Mouse (Mus musculus): ENCODE measurements around the gene Arl6. TPM values are rescaled to one million over a fixed set of nuclear protein-coding genes. Genes with fewer than 3 reads are reported as not detected.

Arl6 gene
- total and polyA plus RNA-seq, 3 experiments = 0.63 to 13.9 (median 6.2) TPM

DNA sequence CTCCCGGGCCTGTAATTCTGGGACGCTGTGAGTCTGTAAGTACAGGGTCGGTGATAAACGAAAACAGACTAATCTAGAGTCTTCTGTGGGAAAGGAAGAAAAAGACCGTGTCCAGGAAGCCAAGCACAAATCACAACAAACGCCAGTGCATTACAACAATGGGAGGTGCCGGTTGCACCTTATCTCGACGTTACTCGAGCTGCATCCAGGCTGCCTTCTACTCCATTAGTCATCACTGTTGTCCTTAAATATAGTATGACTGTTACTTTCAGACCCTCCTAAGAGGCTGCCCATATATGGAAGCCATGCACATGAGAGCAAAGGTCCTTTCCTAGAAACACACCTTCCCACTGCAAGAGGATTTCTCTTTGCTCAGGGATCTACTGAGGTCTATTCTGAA is 51.4 kb downstream of the Arl6 start:
- DNase-seq = no peak

DNA sequence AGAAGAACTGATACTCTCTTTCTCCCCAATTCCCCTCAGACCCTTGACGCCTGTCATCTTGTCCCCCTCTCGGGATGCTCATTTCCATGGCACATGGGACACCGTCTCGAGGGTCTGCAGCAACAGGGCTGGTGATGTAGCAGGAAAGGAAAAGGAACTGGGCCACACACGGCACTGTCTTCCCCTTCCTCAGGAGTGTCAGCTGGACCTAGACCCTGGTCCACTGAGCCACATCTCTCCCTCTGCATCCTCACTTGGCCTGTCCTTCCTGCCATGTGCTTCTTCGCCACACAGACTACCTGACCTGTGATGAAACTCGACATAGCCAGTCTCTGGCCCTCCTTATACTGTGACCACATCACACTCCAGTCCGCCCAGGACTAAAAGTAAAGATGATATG is 52.3 kb downstream of the Arl6 start:
- no peak for DNase-seq

DNA sequence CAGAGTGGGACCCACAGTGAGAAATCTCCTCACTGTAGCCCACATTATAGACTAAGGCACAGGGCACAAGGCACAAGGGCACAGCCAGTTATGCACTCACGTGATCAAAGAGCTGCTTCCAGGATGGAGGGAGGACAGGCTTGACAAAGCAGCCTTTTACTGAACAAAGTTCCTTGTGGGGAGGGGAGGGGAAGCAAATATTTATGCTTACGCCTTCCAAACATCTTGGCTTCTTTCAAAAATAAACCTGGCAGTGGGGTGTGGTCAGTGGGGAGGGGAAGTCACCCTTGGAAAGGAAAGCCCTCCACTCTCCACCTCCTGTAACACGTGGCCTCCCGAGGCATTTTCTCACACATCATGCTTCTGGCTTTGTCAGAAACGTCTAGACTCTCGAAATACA is 52.9 kb downstream of the Arl6 start:
- no peak for DNase-seq

DNA sequence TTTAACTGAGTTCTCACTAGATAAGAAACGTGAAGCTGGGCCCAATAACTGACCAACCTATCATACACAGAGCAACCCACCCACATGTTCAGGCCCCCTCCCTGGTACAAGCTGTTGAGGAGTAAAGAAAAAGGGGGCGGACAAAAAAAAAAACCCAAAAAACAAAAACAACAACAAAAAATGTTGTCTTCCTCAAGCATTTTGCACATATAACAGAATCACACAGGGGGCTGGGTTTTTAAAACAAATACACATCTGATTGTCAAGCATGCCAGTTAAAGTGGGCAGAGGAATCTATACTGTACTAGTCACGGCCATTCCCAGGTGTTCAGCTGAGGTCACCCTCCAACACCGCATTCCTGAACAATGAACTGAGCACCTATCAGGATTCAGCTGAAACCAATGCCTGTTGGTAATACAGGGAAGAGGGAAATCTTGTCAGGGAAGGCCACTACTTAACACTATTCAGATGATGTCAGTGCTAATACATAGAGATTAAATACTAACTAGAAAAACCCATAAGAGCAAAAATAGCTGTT is 53.4 kb downstream of the Arl6 start:
- no peak for DNase-seq

DNA sequence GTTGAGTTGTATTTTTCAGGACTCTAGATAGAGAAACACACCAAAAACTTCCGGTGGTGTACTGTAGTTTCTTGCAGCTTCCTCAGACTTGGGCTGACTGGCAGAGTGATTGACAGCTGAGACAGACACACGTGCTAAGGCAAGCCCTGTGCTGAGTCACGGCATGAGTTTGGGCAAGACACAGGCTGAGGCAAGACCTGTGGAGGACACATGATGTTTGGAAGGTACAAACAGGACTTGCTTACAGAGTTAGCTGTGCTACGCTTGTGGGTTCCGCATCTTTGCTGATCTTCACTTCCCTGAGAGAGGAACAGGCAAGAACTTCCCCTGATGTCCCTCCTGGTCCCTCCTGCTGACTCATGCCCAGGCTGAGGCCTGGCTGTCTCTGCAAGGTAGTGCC is 55.7 kb downstream of the Arl6 start:
- peak; percentile 48 for DNase-seq

DNA sequence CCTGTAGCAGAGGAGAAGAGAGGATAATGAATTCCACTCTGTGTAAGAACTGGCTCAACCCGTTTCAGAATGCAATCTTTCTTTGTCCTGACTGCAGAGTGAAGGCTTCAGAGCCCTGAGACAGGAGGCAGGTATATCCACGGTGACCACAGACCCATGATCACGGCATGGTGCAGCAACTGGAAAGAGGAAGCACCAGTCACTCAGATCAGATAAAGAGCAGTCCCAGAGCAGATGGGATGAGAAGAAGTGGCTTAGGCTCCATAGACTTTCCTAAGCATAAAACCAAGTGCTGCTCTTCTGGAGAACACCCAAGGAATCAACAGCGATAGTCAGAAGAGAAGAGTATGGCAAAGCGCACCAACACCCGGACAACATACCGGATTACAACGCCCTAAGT is 60.0 kb downstream of the Arl6 start:
- DNase-seq = no peak

DNA sequence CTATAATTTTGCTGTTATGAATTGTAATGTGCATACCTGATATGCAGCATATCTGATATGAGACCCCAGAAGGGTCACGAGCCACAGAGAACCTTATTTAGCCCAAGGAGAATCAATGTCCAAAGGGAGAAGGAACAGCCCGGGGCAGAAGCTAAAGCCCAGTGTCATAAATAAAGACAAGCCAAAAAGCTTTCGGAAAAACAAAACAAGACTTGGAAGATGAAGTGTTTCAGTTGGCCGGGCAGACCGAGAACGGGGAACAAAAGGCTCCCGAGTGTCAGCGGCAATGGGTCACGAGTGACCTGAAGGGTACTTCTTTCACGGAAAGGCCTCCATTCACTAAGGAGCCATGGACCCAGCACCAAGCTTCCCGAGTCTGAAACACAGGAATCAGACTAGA is 65.2 kb downstream of the Arl6 start:
- DNase-seq = no peak

DNA sequence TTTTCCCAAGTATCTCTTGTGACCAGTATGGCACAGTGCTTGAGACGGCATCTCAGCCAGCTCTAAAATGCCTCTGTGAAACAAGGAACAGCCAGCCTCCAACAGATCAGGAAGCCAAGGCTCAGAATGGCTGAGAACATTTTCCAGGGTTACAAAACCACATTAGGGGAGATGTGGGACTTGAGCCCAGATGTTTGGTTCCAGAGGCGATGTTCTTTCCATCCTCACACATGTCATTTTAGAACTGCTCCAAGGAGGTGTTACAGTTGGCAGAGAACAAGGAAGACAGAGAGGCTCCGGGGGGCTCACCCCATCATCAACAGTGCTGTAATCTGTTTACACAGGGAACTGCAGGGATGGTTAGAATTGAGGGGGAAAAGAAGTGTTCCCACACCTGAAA is 66.5 kb downstream of the Arl6 start:
- no peak for DNase-seq

DNA sequence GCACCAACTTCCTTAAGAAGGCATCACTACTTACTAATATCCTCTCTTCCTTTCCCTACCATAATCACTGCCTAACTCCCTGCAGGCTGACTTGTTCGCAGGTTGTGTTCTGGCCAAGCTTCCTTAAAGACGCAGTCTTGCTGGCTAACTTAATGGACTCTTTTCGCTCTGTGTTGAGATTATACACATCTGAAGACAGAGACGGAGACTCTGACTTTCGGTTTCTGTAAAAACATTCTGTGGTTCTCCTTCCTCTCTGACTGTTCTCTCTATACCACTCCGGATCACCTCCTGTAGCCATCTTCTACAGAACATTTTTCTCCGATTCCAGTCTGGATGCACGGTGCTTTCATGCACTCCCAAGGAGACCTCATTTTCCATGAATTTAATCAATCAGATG is 68.4 kb downstream of the Arl6 start:
- DNase-seq = no peak

DNA sequence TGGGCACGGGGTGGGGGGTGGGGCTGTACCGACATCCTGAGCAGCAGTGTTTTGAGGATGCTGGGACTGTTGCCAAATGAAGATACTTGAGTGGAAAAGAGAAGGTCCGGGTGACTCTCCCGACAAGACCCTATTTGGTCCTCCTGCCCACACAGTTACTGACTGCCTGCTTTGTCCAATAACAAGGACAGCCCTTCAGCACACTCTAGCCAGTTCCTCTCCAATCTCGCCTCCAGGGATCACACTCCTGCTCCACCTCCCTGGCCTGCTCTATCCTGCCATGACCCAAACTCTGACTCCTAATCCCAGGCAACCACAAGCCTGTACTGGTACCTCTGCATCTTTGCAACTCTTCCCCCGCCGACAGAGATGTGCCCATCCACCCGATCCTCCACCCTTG is 69.4 kb downstream of the Arl6 start:
- no peak for DNase-seq

DNA sequence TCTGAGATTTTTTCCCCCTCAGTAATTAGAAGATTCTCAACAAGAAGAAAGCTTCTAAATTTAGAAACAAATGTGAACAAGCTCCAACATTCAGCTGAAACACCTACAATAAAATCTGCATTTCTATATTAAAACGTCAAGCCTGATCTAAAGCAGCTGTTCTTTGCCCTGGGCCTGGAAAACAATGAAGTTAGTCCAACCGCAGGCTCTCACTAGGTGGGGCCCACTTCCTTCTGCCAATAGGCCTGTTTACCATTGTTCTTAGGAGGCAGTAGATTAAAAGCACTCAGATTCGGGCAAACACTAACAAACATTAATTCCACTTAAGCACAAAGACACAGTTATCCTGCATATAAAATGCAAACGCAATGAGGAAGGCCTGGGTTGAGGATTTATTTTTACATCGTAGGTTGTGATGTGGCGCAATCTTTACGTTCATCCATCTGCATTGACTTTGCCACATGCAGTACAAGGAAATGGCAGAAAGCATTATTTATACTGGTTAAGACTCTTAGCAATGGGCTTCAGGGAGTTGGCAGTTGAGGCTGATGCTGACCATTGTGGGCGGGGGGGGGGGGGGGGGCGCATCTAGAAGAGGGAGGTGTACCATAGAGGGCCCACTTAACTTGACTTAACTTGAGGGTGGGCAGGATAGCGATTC is 71.3 kb downstream of the Arl6 start:
- DNase-seq = no peak

DNA sequence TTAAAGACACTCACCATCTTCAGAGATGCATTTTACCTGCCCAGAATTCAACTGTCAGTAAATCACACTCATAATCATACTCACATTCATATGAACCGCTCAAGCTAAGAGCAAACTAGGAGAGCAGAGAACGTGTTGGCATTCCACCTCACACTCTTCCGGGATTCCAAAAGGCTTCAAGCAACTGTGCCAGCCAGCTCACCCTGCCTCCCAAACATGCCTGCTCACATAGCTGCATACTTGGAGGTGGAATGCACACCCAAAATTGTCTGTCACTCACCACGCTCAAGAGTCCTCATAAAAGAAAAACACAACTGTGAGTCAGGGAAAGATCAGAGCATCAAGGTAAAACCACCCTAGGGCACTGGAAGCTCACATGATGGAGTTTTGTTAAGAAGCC is 72.8 kb downstream of the Arl6 start:
- DNase-seq = no peak

DNA sequence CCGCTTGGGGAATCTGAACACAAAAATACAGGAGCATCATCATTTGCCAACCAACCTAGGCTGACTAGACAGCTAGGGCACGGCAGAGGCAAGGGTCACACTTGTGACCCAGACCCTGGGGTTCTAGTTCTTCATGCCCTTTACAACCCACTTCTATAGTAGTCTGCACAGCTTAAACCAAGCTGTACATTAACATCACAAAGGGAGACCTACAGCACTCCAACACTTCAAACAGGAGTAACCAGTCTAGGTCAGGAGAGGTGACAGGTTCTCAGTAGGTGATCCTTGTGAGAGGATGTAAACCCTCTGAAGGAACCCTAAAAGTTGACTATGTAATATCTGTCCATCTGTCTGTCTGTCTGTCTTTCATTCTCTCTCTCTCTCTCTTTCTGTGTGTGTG is 73.6 kb downstream of the Arl6 start:
- no peak for DNase-seq

DNA sequence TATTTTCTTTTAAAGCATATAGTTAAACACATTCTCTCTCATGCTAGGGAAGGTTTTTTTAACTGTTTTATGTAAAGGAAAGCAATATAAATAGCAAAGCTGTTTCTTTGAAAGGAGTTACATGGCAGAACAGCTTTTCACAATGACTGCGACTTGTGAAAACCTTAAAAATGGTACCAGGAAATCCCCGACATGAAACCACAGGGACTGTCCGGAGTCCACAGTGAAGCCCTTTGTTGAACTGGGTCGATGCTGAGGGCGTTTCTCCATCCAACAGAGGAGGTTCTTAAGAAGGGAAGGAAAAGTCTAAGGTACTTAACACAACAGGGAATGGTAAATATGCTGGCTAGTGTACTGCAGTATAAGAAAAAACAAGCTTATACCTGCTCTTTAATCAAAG is 75.2 kb downstream of the Arl6 start:
- DNase-seq = no peak

Other genes starting within 250 kb of the Arl6 start
- not detected for gene Gabrr3, start 232.1 kb downstream of the Arl6 start, total RNA-seq (2021)
- gene Gabrr3, start 232.1 kb downstream of the Arl6 start, polyA plus RNA-seq (2012; rRNA removed) = not detected in 2 replicates
- 10 to 100 TPM; 18.9 to 24.9 TPM for gene Riox2, start 167.6 kb downstream of the Arl6 start, total RNA-seq (2021)
- gene Riox2, start 167.6 kb downstream of the Arl6 start, polyA plus RNA-seq (2012; rRNA removed) = 2.3 and 4.5 TPM in 2 replicates
- 10 to 100 TPM; 11.9 to 16.0 TPM for gene Crybg3, start 38.4 kb downstream of the Arl6 start, total RNA-seq (2021)
- gene Crybg3, start 38.4 kb downstream of the Arl6 start, polyA plus RNA-seq (2012; rRNA removed) = 1.6 and 1.7 TPM in 2 replicates